Mouse (Mus musculus) left cerebral cortex, adult 11 months (tissue): Measurements from ENCODE around the gene Slc6a6.

Experiments
- DNase-seq: peaks from one replicate; pipeline ENCODE4 v3.0.0; 2022; ENCODE audit warnings: low spot score

Slc6a6 gene

GRCm38 (mm10) chr6:91776543-91776942 lies 92.7 kb downstream of the Slc6a6 start:
- no peak for DNase-seq

- DNase-seq, result no peak
Observed at GRCm38 (mm10) chr6:91779206-91779605, 95.4 kb downstream of the Slc6a6 start.

GRCm38 (mm10) chr6:91785018-91785417 lies 101.2 kb downstream of the Slc6a6 start:
- no peak for DNase-seq

- DNase-seq, result no peak
Observed at GRCm38 (mm10) chr6:91788311-91788798, 104.5 kb downstream of the Slc6a6 start.

- DNase-seq, result no peak
Observed at GRCm38 (mm10) chr6:91795640-91796039, 111.8 kb downstream of the Slc6a6 start.

GRCm38 (mm10) chr6:91796064-91796463 lies 112.2 kb downstream of the Slc6a6 start:
- no peak for DNase-seq

GRCm38 (mm10) chr6:91796736-91797135 lies 112.9 kb downstream of the Slc6a6 start:
- DNase-seq, result no peak

- no peak for DNase-seq
Observed at GRCm38 (mm10) chr6:91798496-91798895, 114.6 kb downstream of the Slc6a6 start.

GRCm38 (mm10) chr6:91804177-91804576 lies 120.3 kb downstream of the Slc6a6 start:
- no peak for DNase-seq

GRCm38 (mm10) chr6:91807169-91807568 lies 123.3 kb downstream of the Slc6a6 start:
- peak; percentile 22 for DNase-seq

- no peak for DNase-seq
Observed at GRCm38 (mm10) chr6:91808022-91808421, 124.2 kb downstream of the Slc6a6 start.
